In genomic region chr14:79535318-79535717, GRCm38 (mm10) we compare ENCODE assay signal across 8 mouse cellular contexts. TPM values are rescaled to one million over a fixed set of nuclear protein-coding genes. Genes with fewer than 3 reads are reported as not detected.
DNase-seq lines count a peak whose midpoint lies in the region; ATAC-seq lines count a peak whose summit lies in the region.

No protein-coding gene starts in this region.

- no peaks in the 10 kb centered on the region for H3K36me3 ChIP-seq in liver, embryonic 11.5 days (ENCODE audit: control insufficient read depth, insufficient read depth, low read length)
- no peaks in the 10 kb centered on the region for H3K36me3 ChIP-seq in forebrain, embryonic 12.5 days (replicated peaks)

- DNase-seq in adrenal gland, postnatal 14 days: peak; percentile 32
- DNase-seq in adrenal gland, postnatal 4 days (ENCODE audit: low spot score in 2 of 2): no peak
- DNase-seq in heart, adult 9 months (ENCODE audit: low spot score in 2 of 2): peak; percentile 67 to 72
- DNase-seq in liver, embryonic 11.5 days (ENCODE audit: low spot score): no peak
- peak; percentile 55 for DNase-seq in spleen, adult 12 weeks (ENCODE audit: low spot score)
- no peak for DNase-seq in urinary bladder, postnatal 25 days (ENCODE audit: low spot score)
- no peak for DNase-seq in cerebellum, postnatal 4 days (ENCODE audit: low spot score in 2 of 2)

- peaks cover 44% of the 10 kb centered on the region for H3K4me1 ChIP-seq in liver, embryonic 11.5 days (replicated peaks; ENCODE audit: control insufficient read depth, insufficient read depth, low read length)
- no peaks in the 10 kb centered on the region for H3K4me1 ChIP-seq in forebrain, embryonic 12.5 days

- no peaks in the 10 kb centered on the region for H3K9me3 ChIP-seq in liver, embryonic 11.5 days (ENCODE audit: control insufficient read depth, low read length)
- H3K9me3 ChIP-seq in forebrain, embryonic 12.5 days: no peaks in the 10 kb centered on the region

- H3K27me3 ChIP-seq in liver, embryonic 11.5 days (replicated peaks; ENCODE audit: control insufficient read depth, insufficient read depth, low read length): no peaks in the 10 kb centered on the region
- H3K27me3 ChIP-seq in forebrain, embryonic 12.5 days: no peaks in the 10 kb centered on the region

- WGBS in liver, embryonic 11.5 days: 23% methylated on average over 10 of the region's 10 CpGs
- WGBS in forebrain, embryonic 12.5 days: 77% methylated on average over 10 of the region's 10 CpGs

- peak overlapping the region; percentile 65 for H3K9ac ChIP-seq in liver, embryonic 11.5 days (ENCODE audit: low read depth, low read length)
- no peak overlapping the region for H3K9ac ChIP-seq in forebrain, embryonic 12.5 days

- peak overlapping the region; percentile 92 for H3K27ac ChIP-seq in liver, embryonic 11.5 days (ENCODE audit: low read depth, low read length)
- H3K27ac ChIP-seq in forebrain, embryonic 12.5 days: no peak overlapping the region

- peak overlapping the region; percentile 44 for H3K4me3 ChIP-seq in liver, embryonic 11.5 days (ENCODE audit: low read depth, low read length)
- H3K4me3 ChIP-seq in forebrain, embryonic 12.5 days (replicated peaks): no peak overlapping the region

- H3K4me2 ChIP-seq in liver, embryonic 11.5 days: peak overlapping the region; percentile 76
- no peak overlapping the region for H3K4me2 ChIP-seq in forebrain, embryonic 12.5 days

- ATAC-seq in liver, embryonic 11.5 days (replicated peaks; ENCODE audit: low FRiP score): peak; percentile 69
- no peak for ATAC-seq in forebrain, embryonic 12.5 days (ENCODE audit: low FRiP score)

RNA-seq across cellular contexts. Expression of gene Sugt1, which starts 52.2 kb away (rescaled TPM):
- 142 and 161 TPM in 2 replicates for total RNA-seq in adrenal gland, postnatal 14 days (2021)
- 10 to 100 TPM; 91.3 to 95.7 TPM for total RNA-seq in adrenal gland, postnatal 4 days (2021)
- polyA plus RNA-seq in liver, embryonic 11.5 days (2014; fragmentation: Nextera tagmentation; extraction: Ambion mirVana): 95.0 and 95.5 TPM in 2 replicates
- 135 and 137 TPM in 2 replicates for polyA plus RNA-seq in forebrain, embryonic 12.5 days (2016; fragmentation: Nextera tagmentation; extraction: Ambion mirVana)

RNA-seq across cellular contexts. Expression of gene Wbp4, which starts 54.0 kb away (rescaled TPM):
- 34.3 and 38.9 TPM in 2 replicates for total RNA-seq in adrenal gland, postnatal 14 days (2021)
- total RNA-seq in adrenal gland, postnatal 4 days (2021): 10 to 100 TPM; 44.8 to 46.7 TPM
- 35.8 and 38.7 TPM in 2 replicates for polyA plus RNA-seq in liver, embryonic 11.5 days (2014; fragmentation: Nextera tagmentation; extraction: Ambion mirVana)
- 55.9 and 56.7 TPM in 2 replicates for polyA plus RNA-seq in forebrain, embryonic 12.5 days (2016; fragmentation: Nextera tagmentation; extraction: Ambion mirVana)

RNA-seq across cellular contexts. Expression of gene Elf1, which starts 54.3 kb away (rescaled TPM):
- total RNA-seq in adrenal gland, postnatal 14 days (2021): 23.6 and 33.8 TPM in 2 replicates
- 10 to 100 TPM; 27.4 to 28.8 TPM for total RNA-seq in adrenal gland, postnatal 4 days (2021)
- 22.7 and 25.3 TPM in 2 replicates for polyA plus RNA-seq in liver, embryonic 11.5 days (2014; fragmentation: Nextera tagmentation; extraction: Ambion mirVana)
- polyA plus RNA-seq in forebrain, embryonic 12.5 days (2016; fragmentation: Nextera tagmentation; extraction: Ambion mirVana): 5.7 and 6.2 TPM in 2 replicates

Comparison
In these comparisons a context has a peak if more than half of its experiments do, and no peak if none do; other contexts are left out.
1. DNase-seq: peak in adrenal gland, postnatal 14 days (single experiment), heart, adult 9 months (2 of 2) and spleen, adult 12 weeks (single experiment); none in adrenal gland, postnatal 4 days (0 of 2), liver, embryonic 11.5 days (single experiment), urinary bladder, postnatal 25 days (single experiment) and cerebellum, postnatal 4 days (0 of 2).